Mouse (Mus musculus): Measurements from ENCODE around the gene Fyb.

GRCm38 (mm10) chr15:6626123-6626522 is 103.5 kb downstream of the Fyb start:
- no peak for TF ChIP-seq POLR2A (IDR thresholded peaks at IDR 0.05; ENCODE audit: insufficient read length, low read depth)
- no peak for TF ChIP-seq MYOD1 (IDR thresholded peaks at IDR 0.05; ENCODE audit: control insufficient read depth in 1 of 3, insufficient read length in 2 of 3, low read depth in 2 of 3)
- no peak for TF ChIP-seq TCF3 (IDR thresholded peaks at IDR 0.05; ENCODE audit: insufficient read length, low read depth)
- TF ChIP-seq MAX (IDR thresholded peaks at IDR 0.05; ENCODE audit: low read depth): no peak
- no peak for TF ChIP-seq USF1 (IDR thresholded peaks at IDR 0.05; ENCODE audit: low read depth)
- TF ChIP-seq MYOG (IDR thresholded peaks at IDR 0.05; ENCODE audit: control insufficient read depth in 1 of 3, insufficient read depth in 1 of 3, insufficient read length in 2 of 3, low read depth in 2 of 3): no peak
- TF ChIP-seq E2F4 (IDR thresholded peaks at IDR 0.05; ENCODE audit: insufficient read depth): no peak
- TF ChIP-seq REST (IDR thresholded peaks at IDR 0.05; ENCODE audit: insufficient read depth, insufficient read length): no peak
- TF ChIP-seq POLR2AphosphoS2 (IDR thresholded peaks at IDR 0.05; ENCODE audit: insufficient read length, low read depth): no peak
- TF ChIP-seq TCF12 (IDR thresholded peaks at IDR 0.05; ENCODE audit: insufficient read depth, poor library complexity, severe bottlenecking): no peak

Measured in myocyte (in vitro differentiated cells).